Mouse (Mus musculus): ENCODE results near the gene Tnrc6b. TPM values are rescaled to one million over a fixed set of nuclear protein-coding genes. Genes with fewer than 3 reads are reported as not detected.

Gene Tnrc6b
- total and polyA plus RNA-seq, 2 experiments from 2014 or later = 32.2 to 33.5 TPM

DNA sequence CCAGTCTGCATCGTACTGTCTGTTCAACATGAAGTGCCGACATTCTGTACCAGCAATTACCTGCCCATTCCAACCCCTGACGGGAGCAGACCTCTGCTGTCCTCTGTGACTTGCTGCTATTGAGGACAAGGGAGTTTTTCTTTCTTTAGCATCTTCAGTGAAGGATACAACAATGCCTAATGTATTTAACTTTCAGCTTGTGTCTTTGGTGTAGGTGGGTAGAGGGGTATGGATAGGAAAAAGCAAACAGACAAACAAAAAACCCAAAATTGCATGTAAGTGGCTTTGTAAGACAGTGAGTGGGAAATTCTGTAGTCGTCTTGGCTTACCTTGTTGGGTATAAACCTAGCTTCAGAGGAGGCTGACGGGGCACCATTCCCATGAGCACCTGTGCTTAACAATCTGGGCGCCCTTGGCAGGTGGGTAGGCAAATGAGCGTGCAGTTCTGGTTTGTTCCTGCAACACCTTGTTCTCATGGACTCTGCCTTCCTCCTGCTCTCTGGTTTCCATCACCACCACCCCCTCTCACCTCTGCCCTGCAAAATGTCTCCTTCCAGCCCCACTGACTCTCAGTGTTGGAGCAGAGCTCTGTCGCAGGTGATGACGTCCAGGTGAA is 220.3 kb downstream of the Tnrc6b start:
- Histone ChIP-seq H3K27me3 (ENCODE audit: insufficient read depth, low read length) (no peaks in the 10 kb centered on the region), H3K36me3 (ENCODE audit: insufficient read depth, low read length) (peaks cover 36% of the 10 kb centered on the region), H3K9ac (replicated peaks; ENCODE audit: low read length) (no peak overlapping the region), H3K4me2 (ENCODE audit: low read depth, low read length) (no peak overlapping the region), H3K9me3 (ENCODE audit: low read length) (no peaks in the 10 kb centered on the region), H3K4me3 (ENCODE audit: low read length) (no peak overlapping the region), H3K4me1 (ENCODE audit: insufficient read depth, low read length) (no peaks in the 10 kb centered on the region), H3K27ac (no peak overlapping the region)
- no peak for ATAC-seq
- no peak for TF ChIP-seq CTCF (IDR thresholded peaks at IDR 0.05; ENCODE audit: low read depth)
- no peak for DNase-seq (ENCODE audit: low spot score)
- WGBS = 94% methylated on average over 9 of the region's 9 CpGs

DNA sequence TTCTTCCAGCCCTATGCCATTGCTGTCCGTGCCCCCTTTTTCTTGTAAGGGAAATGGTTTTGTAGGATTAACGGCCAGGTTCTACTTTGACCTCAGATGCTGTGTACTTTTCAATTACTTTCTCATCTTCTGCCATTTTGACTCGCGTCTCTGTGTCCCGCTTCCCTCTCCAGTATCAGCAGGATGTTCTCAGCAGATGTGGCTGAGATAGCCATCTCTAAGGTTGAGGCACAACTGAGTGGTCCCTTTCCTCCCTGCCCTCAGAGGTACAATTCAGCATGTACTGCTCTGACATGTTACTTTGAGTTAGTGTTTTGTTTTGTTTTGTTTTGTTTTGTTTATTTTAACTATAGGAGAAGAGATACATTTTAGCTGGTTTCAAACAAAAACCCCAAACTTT is 223.7 kb downstream of the Tnrc6b start:
- Histone ChIP-seq H3K36me3 (ENCODE audit: insufficient read depth, low read length) (peaks cover 13% of the 10 kb centered on the region), H3K4me1 (ENCODE audit: insufficient read depth, low read length) (no peaks in the 10 kb centered on the region), H3K4me2 (ENCODE audit: low read depth, low read length) (no peak overlapping the region), H3K9me3 (ENCODE audit: low read length) (no peaks in the 10 kb centered on the region), H3K9ac (replicated peaks; ENCODE audit: low read length) (no peak overlapping the region), H3K27me3 (ENCODE audit: insufficient read depth, low read length) (no peaks in the 10 kb centered on the region), H3K27ac (no peak overlapping the region), H3K4me3 (ENCODE audit: low read length) (no peak overlapping the region)
- DNase-seq (ENCODE audit: low spot score) = no peak
- no peak for ATAC-seq
- no peak for TF ChIP-seq CTCF (IDR thresholded peaks at IDR 0.05; ENCODE audit: low read depth)
- 89% methylated on average over 5 of the region's 5 CpGs for WGBS

DNA sequence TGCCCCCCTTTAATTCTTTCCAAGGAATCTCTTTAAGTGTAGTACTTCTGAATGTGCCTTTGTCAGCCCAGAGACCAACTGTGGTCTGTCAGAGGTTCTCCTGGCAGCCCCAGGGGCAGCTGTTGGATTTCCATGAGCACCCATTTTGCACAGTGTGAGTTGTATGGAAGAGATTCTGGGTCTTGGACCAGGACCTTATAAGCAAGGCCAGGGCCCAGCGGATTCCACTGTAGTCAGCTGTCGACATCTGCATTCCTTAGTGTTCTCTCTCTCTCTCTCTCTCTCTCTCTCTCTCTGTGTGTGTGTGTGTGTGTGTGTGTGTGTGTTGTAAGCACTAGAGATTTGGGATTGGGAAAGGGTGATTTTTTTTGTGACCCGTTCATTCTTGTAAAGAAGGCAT is 225.6 kb downstream of the Tnrc6b start:
- Histone ChIP-seq H3K9me3 (ENCODE audit: low read length) (no peaks in the 10 kb centered on the region), H3K27me3 (ENCODE audit: insufficient read depth, low read length) (no peaks in the 10 kb centered on the region), H3K4me3 (ENCODE audit: low read length) (no peak overlapping the region), H3K36me3 (ENCODE audit: insufficient read depth, low read length) (peaks cover 13% of the 10 kb centered on the region), H3K4me1 (ENCODE audit: insufficient read depth, low read length) (no peaks in the 10 kb centered on the region), H3K27ac (no peak overlapping the region), H3K4me2 (ENCODE audit: low read depth, low read length) (no peak overlapping the region), H3K9ac (replicated peaks; ENCODE audit: low read length) (no peak overlapping the region)
- no peak for DNase-seq (ENCODE audit: low spot score)
- no peak for ATAC-seq
- 83% methylated on average over 3 of the region's 3 CpGs for WGBS
- TF ChIP-seq CTCF (IDR thresholded peaks at IDR 0.05; ENCODE audit: low read depth) = no peak

DNA sequence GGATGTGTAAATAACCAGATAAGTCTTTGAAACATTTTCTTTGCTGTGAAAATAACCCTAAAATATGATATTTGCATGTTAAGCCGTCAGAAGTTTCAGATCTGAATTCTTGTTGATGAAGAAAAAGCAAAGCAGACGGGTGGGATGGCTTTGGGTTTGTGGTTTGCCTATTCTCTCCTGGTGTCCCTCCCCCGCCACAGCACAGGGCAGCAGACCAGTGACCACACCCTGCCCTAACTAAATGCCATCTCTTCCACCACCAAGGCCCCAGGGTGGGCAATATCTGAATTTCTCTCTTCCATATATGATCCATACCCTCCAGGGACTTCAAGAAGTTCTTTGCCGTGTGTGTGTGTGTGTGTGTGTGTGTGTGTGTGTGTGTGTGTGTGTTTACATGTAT is 227.5 kb downstream of the Tnrc6b start:
- Histone ChIP-seq H3K27ac (no peak overlapping the region), H3K4me2 (ENCODE audit: low read depth, low read length) (no peak overlapping the region), H3K36me3 (ENCODE audit: insufficient read depth, low read length) (peaks cover 8% of the 10 kb centered on the region), H3K9ac (replicated peaks; ENCODE audit: low read length) (no peak overlapping the region), H3K27me3 (ENCODE audit: insufficient read depth, low read length) (no peaks in the 10 kb centered on the region), H3K9me3 (ENCODE audit: low read length) (no peaks in the 10 kb centered on the region), H3K4me1 (ENCODE audit: insufficient read depth, low read length) (no peaks in the 10 kb centered on the region), H3K4me3 (ENCODE audit: low read length) (no peak overlapping the region)
- no peak for ATAC-seq
- 92% methylated on average over 4 of the region's 4 CpGs for WGBS
- no peak for TF ChIP-seq CTCF (IDR thresholded peaks at IDR 0.05; ENCODE audit: low read depth)
- no peak for DNase-seq (ENCODE audit: low spot score)

DNA sequence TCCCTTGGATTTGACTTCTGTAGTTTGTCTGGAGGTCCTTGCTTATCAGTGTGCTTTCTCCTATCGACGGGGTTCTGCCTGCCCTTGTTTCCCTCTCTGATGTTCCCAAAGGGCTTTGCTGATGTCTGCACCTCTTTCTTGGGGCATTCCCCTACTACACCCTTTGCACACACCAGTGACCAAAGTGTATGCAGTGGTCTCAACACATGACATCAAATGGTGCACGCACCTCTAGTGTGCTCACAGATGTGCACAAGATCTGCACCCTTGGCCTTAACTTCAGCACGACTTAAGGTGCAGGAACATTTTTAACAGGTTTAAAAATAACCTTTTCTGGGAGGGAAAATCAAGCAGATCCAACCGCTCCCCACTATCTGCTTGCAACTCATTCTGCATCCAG is 228.3 kb downstream of the Tnrc6b start:
- no peaks in the 10 kb centered on the region for H3K4me1 ChIP-seq (ENCODE audit: insufficient read depth, low read length)
- H3K27me3 ChIP-seq (ENCODE audit: insufficient read depth, low read length) = no peaks in the 10 kb centered on the region
- ATAC-seq (no peak), DNase-seq (ENCODE audit: low spot score) (no peak)
- H3K9me3 ChIP-seq (ENCODE audit: low read length) = no peaks in the 10 kb centered on the region
- no peak overlapping the region for H3K4me2 ChIP-seq (ENCODE audit: low read depth, low read length)
- no peak for TF ChIP-seq CTCF (IDR thresholded peaks at IDR 0.05; ENCODE audit: low read depth)
- H3K36me3 ChIP-seq (ENCODE audit: insufficient read depth, low read length) = peaks cover 1% of the 10 kb centered on the region; the same call in 1 of the 2 replicates
- no peak overlapping the region for H3K9ac ChIP-seq (replicated peaks; ENCODE audit: low read length)
- no peak overlapping the region for H3K4me3 ChIP-seq (ENCODE audit: low read length)
- H3K27ac ChIP-seq = no peak overlapping the region
- WGBS = 71% methylated on average over 5 of the region's 5 CpGs

DNA sequence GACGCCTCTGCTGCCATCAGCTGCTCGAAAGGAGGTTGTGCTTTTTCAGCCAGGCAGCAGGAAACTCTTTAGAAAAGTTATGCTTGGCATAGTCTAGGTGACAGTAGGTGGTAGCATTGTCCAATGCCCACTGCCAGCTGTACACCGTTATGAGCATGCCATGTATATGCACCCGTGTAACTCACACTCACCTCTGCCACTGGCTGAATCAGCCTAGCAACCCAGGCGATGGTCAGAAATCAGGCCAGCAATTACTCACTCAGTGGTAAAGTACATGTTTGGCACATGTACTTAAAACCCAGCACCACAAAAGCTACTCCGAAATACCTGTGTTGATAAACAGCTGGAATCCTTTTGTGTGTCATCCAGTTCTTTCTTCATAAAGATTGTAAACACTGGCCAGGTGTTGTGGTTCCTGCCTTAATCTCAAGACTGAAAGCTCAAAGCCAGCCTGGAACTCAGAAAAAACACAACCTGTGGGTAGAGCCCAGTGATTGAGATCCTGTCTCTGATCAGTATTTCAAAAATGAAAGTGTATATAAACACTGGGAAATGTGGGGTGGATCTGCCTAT is 230.4 kb downstream of the Tnrc6b start:
- no peaks in the 10 kb centered on the region for H3K9me3 ChIP-seq (ENCODE audit: low read length)
- no peak overlapping the region for H3K9ac ChIP-seq (replicated peaks; ENCODE audit: low read length)
- no peak for DNase-seq (ENCODE audit: low spot score)
- no peaks in the 10 kb centered on the region for H3K4me1 ChIP-seq (ENCODE audit: insufficient read depth, low read length)
- no peak for TF ChIP-seq CTCF (IDR thresholded peaks at IDR 0.05; ENCODE audit: low read depth)
- ATAC-seq = no peak
- H3K27me3 ChIP-seq (ENCODE audit: insufficient read depth, low read length) = no peaks in the 10 kb centered on the region
- H3K36me3 ChIP-seq (ENCODE audit: insufficient read depth, low read length) = no peaks in the 10 kb centered on the region
- no peak overlapping the region for H3K4me3 ChIP-seq (ENCODE audit: low read length)
- no peak overlapping the region for H3K27ac ChIP-seq
- no peak overlapping the region for H3K4me2 ChIP-seq (ENCODE audit: low read depth, low read length)
- 76% methylated on average over 6 of the region's 6 CpGs for WGBS

DNA sequence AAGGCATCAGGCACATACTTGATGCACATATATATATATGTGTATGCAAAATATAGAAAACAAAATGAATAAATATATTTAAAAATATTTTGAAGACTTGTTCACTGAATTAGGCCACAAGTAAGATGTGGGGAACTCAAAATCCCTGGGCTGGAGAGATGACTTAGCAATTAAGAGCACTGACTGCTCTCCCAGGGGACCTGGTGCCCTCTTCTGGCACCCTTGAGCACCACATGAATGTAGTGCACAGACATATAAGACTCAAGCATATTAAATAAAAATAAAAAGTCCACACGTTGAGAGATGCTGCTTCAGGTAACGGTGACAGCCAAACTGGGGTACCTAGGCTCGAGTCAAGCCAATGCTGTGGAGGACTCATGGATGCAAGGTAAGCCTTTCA is 234.7 kb downstream of the Tnrc6b start:
- WGBS = 64% methylated on average over 3 of the region's 3 CpGs
- Histone ChIP-seq H3K4me1 (ENCODE audit: insufficient read depth, low read length) (peaks cover 5% of the 10 kb centered on the region), H3K27ac (no peak overlapping the region), H3K27me3 (ENCODE audit: insufficient read depth, low read length) (no peaks in the 10 kb centered on the region), H3K9ac (replicated peaks; ENCODE audit: low read length) (no peak overlapping the region), H3K4me2 (ENCODE audit: low read depth, low read length) (no peak overlapping the region), H3K9me3 (ENCODE audit: low read length) (no peaks in the 10 kb centered on the region), H3K36me3 (ENCODE audit: insufficient read depth, low read length) (no peaks in the 10 kb centered on the region), H3K4me3 (ENCODE audit: low read length) (no peak overlapping the region)
- TF ChIP-seq CTCF (IDR thresholded peaks at IDR 0.05; ENCODE audit: low read depth) = peak; percentile 46
- peak; percentile 65 for DNase-seq (ENCODE audit: low spot score)
- ATAC-seq = no peak
